Mouse (Mus musculus): Measurements from ENCODE around the gene Resp18. TPM values are rescaled to one million over a fixed set of nuclear protein-coding genes. Genes with fewer than 3 reads are reported as not detected.

Resp18 gene
- polyA plus RNA-seq (2015; fragmentation: Nextera tagmentation; extraction: Ambion mirVana) = 0.15 TPM in 1 of 2 replicates, not detected in the other

- Histone ChIP-seq H3K27ac (ENCODE audit: low read length) (no peak within 1 kb of the TSS), H3K27me3 (ENCODE audit: control insufficient read depth, insufficient read depth, low read depth, low read length) (peaks cover 3% of the 10 kb centered on the region), H3K36me3 (ENCODE audit: control insufficient read depth, insufficient read depth) (no peaks in the 10 kb centered on the region), H3K4me2 (ENCODE audit: low read depth, low read length) (no peak within 1 kb of the TSS), H3K9me3 (replicated peaks; ENCODE audit: control insufficient read depth, low read length) (no peaks in the 10 kb centered on the region), H3K4me1 (ENCODE audit: control insufficient read depth, low read depth, low read length) (no peaks in the 10 kb centered on the region), H3K4me3 (ENCODE audit: low read depth, low read length) (no peak within 1 kb of the TSS), H3K9ac (ENCODE audit: low read depth, low read length) (no peak within 1 kb of the TSS)
- no peak for ATAC-seq (ENCODE audit: low read depth)
- 6% methylated on average over 13 of the region's 13 CpGs for WGBS (ENCODE audit: insufficient replicate concordance)
These were observed at the start of gene Resp18 for GRCm38 (mm10) chr1:75278228-75278627. TSS of gene Resp18 (minus strand) at chr1:75278415.

DNA sequence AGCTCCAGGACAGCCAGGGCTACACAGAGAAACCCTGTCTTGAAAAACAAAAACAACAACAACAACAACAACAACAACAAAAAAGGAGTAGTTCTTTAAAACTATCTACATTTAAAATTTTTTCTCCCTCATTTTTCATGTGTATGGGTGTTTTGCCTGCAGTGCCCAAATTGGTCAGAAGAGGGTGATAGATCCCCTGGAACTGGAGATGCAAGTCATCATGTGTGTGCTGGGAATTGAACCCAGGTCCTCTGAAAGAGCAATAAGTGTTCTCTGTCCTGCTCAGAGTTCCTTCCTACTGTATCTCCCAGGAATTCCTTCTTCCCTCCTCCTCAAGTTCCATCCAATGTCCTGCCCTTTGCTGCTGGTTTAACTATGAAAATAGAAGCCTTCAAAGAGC is 49.2 kb upstream of the Resp18 start:
- ATAC-seq (ENCODE audit: low read depth) = no peak
- no peaks in the 10 kb centered on the region for H3K36me3 ChIP-seq (ENCODE audit: control insufficient read depth, insufficient read depth)
- no peak overlapping the region for H3K9ac ChIP-seq (ENCODE audit: low read depth, low read length)
- H3K27me3 ChIP-seq (ENCODE audit: control insufficient read depth, insufficient read depth, low read depth, low read length) = no peaks in the 10 kb centered on the region
- no peak overlapping the region for H3K4me2 ChIP-seq (ENCODE audit: low read depth, low read length)
- no peak overlapping the region for H3K27ac ChIP-seq (ENCODE audit: low read length)
- H3K4me1 ChIP-seq (ENCODE audit: control insufficient read depth, low read depth, low read length) = no peaks in the 10 kb centered on the region
- no peak overlapping the region for H3K4me3 ChIP-seq (ENCODE audit: low read depth, low read length)
- H3K9me3 ChIP-seq (replicated peaks; ENCODE audit: control insufficient read depth, low read length) = no peaks in the 10 kb centered on the region

DNA sequence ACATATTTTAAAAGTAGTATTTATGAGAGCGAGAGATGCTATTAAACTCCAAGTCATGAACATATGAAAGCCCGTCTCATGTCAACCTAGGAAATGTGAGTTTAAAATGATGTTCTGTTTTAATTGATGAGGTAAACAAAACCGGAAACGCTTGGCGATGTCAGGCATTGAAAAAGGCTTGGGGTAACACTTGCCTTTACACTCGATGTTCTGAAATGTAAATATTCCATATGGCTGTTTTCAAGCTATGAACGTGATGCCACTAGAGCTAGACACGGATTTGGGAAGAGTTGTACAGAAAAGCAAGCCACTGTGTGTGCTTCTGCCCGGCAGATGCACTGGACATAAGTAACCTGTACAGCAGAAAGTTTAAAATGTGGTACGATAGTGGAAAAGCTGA is 41.0 kb upstream of the Resp18 start:
- Histone ChIP-seq H3K9ac (ENCODE audit: low read depth, low read length) (no peak overlapping the region), H3K4me1 (ENCODE audit: control insufficient read depth, low read depth, low read length) (peaks cover 17% of the 10 kb centered on the region), H3K4me2 (ENCODE audit: low read depth, low read length) (no peak overlapping the region), H3K36me3 (ENCODE audit: control insufficient read depth, insufficient read depth) (no peaks in the 10 kb centered on the region; the same call in 1 of the 2 replicates), H3K9me3 (replicated peaks; ENCODE audit: control insufficient read depth, low read length) (no peaks in the 10 kb centered on the region), H3K4me3 (ENCODE audit: low read depth, low read length) (no peak overlapping the region), H3K27ac (ENCODE audit: low read length) (no peak overlapping the region), H3K27me3 (ENCODE audit: control insufficient read depth, insufficient read depth, low read depth, low read length) (no peaks in the 10 kb centered on the region)
- no peak for ATAC-seq (ENCODE audit: low read depth)
- WGBS (ENCODE audit: insufficient replicate concordance) = 76% methylated on average over 10 of the region's 10 CpGs

DNA sequence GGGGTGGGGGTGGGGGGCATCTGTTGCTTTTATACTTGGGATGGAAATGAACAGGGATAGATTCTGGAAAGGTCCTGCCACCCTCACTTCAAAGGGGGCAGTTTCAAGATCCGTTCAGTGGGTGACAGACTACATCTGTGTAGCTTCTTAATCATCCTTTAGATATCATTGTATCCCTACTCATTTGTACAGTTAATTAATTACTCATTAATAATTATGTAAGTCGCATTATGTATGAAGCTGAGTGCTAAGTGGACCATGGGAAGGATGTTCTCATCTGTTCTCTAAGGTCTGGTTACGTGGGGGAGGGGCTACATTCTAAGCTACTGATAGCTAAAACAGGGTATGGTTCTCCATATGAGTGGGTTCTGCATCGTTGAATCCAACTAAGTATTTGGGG is 40.5 kb upstream of the Resp18 start:
- Histone ChIP-seq H3K4me2 (ENCODE audit: low read depth, low read length) (no peak overlapping the region), H3K36me3 (ENCODE audit: control insufficient read depth, insufficient read depth) (no peaks in the 10 kb centered on the region; the same call in 1 of the 2 replicates), H3K4me1 (ENCODE audit: control insufficient read depth, low read depth, low read length) (peaks cover 17% of the 10 kb centered on the region), H3K27me3 (ENCODE audit: control insufficient read depth, insufficient read depth, low read depth, low read length) (no peaks in the 10 kb centered on the region), H3K9ac (ENCODE audit: low read depth, low read length) (no peak overlapping the region), H3K9me3 (replicated peaks; ENCODE audit: control insufficient read depth, low read length) (no peaks in the 10 kb centered on the region), H3K27ac (ENCODE audit: low read length) (no peak overlapping the region), H3K4me3 (ENCODE audit: low read depth, low read length) (no peak overlapping the region)
- no peak for ATAC-seq (ENCODE audit: low read depth)
- 77% methylated on average over 4 of the region's 4 CpGs for WGBS (ENCODE audit: insufficient replicate concordance)

DNA sequence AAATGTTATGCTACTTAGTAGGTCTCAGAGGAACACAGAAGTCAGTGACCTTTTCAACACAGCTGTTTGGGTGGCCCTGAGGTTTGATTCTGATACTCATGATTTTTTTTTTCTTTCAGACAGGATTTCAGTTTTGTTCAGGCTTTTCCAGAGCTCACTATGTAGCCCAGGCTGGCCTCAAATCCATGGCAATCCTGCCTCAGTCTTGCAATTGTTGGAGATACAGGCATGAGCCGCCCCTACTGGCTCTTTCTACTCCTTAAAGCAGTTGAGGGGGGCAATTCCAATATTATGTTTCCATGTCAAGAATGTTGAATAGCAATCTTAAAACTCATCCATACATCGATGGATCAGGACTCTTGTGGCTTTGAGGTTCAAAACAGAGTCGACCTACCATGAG is 40.1 kb upstream of the Resp18 start:
- Histone ChIP-seq H3K4me3 (ENCODE audit: low read depth, low read length) (peak overlapping the region; percentile 88), H3K9ac (ENCODE audit: low read depth, low read length) (peak overlapping the region; percentile 52), H3K4me1 (ENCODE audit: control insufficient read depth, low read depth, low read length) (peaks cover 17% of the 10 kb centered on the region), H3K9me3 (replicated peaks; ENCODE audit: control insufficient read depth, low read length) (no peaks in the 10 kb centered on the region), H3K36me3 (ENCODE audit: control insufficient read depth, insufficient read depth) (no peaks in the 10 kb centered on the region; the same call in 1 of the 2 replicates), H3K27me3 (ENCODE audit: control insufficient read depth, insufficient read depth, low read depth, low read length) (no peaks in the 10 kb centered on the region), H3K4me2 (ENCODE audit: low read depth, low read length) (peak overlapping the region; percentile 96), H3K27ac (ENCODE audit: low read length) (peak overlapping the region; percentile 73)
- WGBS (ENCODE audit: insufficient replicate concordance) = 54% methylated on average over 3 of the region's 3 CpGs
- ATAC-seq (ENCODE audit: low read depth) = no peak

DNA sequence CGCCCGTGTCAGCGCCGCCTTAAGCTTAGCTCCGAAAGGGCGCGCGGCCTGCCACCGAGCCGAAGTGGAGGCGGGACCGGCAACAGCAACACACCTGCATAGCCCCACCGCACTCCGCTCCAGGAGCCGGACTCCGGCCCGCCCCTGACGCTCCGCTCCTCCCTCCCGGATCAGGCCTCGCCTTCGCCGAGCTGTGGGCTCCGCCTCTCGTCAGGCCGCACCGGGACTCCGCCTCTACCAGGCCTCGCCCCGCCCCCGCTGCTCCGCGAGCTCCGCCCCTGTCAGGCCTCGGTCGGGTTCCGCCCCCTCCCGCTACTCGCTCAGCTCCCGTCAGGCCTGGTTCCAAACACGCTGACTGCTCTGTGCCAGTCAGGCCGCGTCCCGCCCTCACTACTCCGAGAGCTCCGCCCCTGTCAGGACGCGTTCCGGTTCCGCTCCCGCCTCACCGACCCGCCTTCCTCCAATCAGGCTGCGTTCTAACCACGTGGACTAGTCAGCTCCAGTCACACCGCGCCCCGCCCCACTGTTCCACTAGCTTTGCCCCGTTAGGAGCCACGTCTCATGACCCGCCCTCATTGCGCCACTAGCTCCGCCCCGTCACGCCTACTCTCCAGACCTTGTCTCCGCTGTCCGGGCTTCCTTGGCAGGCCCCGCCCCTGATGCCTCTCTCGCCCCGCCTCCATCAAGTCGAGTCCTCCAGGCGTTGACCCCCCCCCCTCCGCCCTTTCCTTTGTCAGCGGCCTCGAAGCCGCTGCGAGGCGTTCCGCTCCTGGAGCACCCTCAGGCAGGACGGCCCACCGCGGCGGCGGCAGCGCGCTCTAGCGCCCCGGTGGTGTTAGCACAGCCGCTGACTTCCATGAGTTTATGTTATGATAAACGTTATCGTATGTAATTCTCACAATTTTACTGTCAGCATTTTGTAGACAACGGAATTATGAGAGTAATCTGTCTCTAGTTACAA is 39.3 kb upstream of the Resp18 start, which contains the start of gene Dnpep:
Dnpep (minus strand) TSS at position 750 of the 961 bp plus-strand sequence.
- ATAC-seq (ENCODE audit: low read depth) = peak; percentile 93
- no peaks in the 10 kb centered on the region for H3K9me3 ChIP-seq (replicated peaks; ENCODE audit: control insufficient read depth, low read length)
- H3K27ac ChIP-seq (ENCODE audit: low read length) = peak within 1 kb of the TSS; percentile 97
- H3K9ac ChIP-seq (ENCODE audit: low read depth, low read length) = peak within 1 kb of the TSS; percentile 79
- H3K36me3 ChIP-seq (ENCODE audit: control insufficient read depth, insufficient read depth) = peaks cover 4% of the 10 kb centered on the region
- under 1% methylated on average over 92 of the region's 92 CpGs for WGBS (ENCODE audit: insufficient replicate concordance)
- H3K4me3 ChIP-seq (ENCODE audit: low read depth, low read length) = peak within 1 kb of the TSS; percentile 88
- peaks cover 17% of the 10 kb centered on the region for H3K4me1 ChIP-seq (ENCODE audit: control insufficient read depth, low read depth, low read length)
- H3K27me3 ChIP-seq (ENCODE audit: control insufficient read depth, insufficient read depth, low read depth, low read length) = no peaks in the 10 kb centered on the region
- peak within 1 kb of the TSS; percentile 96 for H3K4me2 ChIP-seq (ENCODE audit: low read depth, low read length)

DNA sequence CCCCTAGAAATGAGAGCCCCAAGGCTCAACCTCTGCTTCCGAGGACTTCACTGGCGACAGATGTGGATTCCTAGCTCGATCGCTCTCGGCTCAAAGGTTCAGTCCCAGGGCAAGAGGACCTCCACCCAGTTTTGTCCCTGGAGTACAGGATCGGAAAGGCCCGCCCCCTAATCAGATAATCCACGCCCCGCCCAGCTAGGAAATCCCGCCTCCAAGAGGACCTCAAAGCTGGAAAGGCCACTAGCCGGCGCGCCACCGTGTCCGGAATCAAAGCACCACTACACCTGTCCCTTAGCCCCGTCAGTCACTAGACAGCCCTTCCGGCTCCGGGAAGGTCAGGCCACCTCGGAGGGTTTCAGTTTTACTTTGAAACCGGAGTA is 38.6 kb upstream of the Resp18 start:
- peak overlapping the region; percentile 88 for H3K4me3 ChIP-seq (ENCODE audit: low read depth, low read length)
- WGBS (ENCODE audit: insufficient replicate concordance) = under 1% methylated on average over 19 of the region's 20 CpGs
- H3K36me3 ChIP-seq (ENCODE audit: control insufficient read depth, insufficient read depth) = peaks cover 10% of the 10 kb centered on the region
- H3K27ac ChIP-seq (ENCODE audit: low read length) = peak overlapping the region; percentile 97
- peak overlapping the region; percentile 96 for H3K4me2 ChIP-seq (ENCODE audit: low read depth, low read length)
- no peaks in the 10 kb centered on the region for H3K27me3 ChIP-seq (ENCODE audit: control insufficient read depth, insufficient read depth, low read depth, low read length)
- H3K4me1 ChIP-seq (ENCODE audit: control insufficient read depth, low read depth, low read length) = peaks cover 17% of the 10 kb centered on the region
- peak; percentile 6 for ATAC-seq (ENCODE audit: low read depth)
- H3K9ac ChIP-seq (ENCODE audit: low read depth, low read length) = peak overlapping the region; percentile 79
- H3K9me3 ChIP-seq (replicated peaks; ENCODE audit: control insufficient read depth, low read length) = no peaks in the 10 kb centered on the region

DNA sequence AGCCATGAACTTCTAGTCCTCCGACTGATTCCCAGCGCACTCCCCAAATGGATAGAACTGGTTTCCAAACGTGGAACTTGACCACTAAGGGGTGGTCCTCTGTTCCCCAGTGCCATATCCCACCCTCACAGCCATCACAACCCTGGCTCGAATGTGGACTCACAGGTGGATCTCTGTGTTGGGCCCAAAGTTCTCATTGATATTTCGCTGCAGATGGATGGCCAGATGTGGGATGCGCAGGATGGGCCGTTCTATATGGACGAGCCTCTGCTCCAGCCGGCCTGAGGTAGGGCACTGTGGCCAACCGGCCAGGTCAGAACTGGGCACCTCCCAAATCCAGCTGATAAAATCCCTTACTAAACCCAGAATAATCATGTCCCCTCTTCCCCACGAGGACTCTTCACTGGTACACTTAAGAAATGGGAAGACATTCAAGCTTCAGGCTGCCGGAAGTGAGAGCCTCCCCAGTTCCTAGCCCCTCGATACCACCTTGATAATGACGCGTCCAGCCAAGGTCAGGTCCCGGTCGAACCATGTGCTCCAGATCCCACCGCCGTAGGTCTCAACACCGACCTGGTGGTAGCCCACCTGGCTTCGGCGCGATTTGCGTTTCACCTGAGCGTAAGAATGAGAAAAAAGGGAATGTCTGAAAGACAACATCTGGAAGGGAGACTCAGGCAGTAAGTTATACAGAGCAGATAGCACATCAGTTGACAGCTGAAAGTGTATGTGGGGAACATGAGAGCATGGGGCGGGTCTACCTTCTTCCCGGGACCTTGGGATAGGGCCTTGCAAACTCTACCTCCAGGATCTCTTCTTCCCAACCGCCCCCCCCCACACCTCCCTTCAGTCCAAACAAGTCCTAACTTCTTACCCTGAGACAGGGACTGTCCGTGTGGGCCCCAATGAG is 37.5 kb upstream of the Resp18 start:
- Histone ChIP-seq H3K27ac (ENCODE audit: low read length) (peak overlapping the region; percentile 97), H3K36me3 (ENCODE audit: control insufficient read depth, insufficient read depth) (peaks cover 11% of the 10 kb centered on the region), H3K4me1 (ENCODE audit: control insufficient read depth, low read depth, low read length) (peaks cover 17% of the 10 kb centered on the region), H3K9me3 (replicated peaks; ENCODE audit: control insufficient read depth, low read length) (no peaks in the 10 kb centered on the region), H3K4me2 (ENCODE audit: low read depth, low read length) (peak overlapping the region; percentile 96), H3K9ac (ENCODE audit: low read depth, low read length) (peak overlapping the region; percentile 79), H3K27me3 (ENCODE audit: control insufficient read depth, insufficient read depth, low read depth, low read length) (no peaks in the 10 kb centered on the region), H3K4me3 (ENCODE audit: low read depth, low read length) (peak overlapping the region; percentile 88)
- 79% methylated on average over 29 of the region's 29 CpGs for WGBS (ENCODE audit: insufficient replicate concordance)
- ATAC-seq (ENCODE audit: low read depth) = no peak
